14 mouse cellular contexts compared by ENCODE assay signal in genomic region chr1:131364432-131364831, GRCm38 (mm10).
"Had no signal": no experiment of that assay in that cellular context is flagged by ENCODE, and none has a peak within 500 bp of the region (broad histone marks: within the 10 kb centered on the region; RNA-seq: fewer than 3 reads in every experiment).

No protein-coding gene starts in this region.

- H3K4me2 ChIP-seq: lung, embryonic 14.5 days; midbrain, embryonic 11.5 days; midbrain, embryonic 13.5 days; midbrain, embryonic 15.5 days; neural tube, embryonic 13.5 days had no signal

- ATAC-seq: midbrain, embryonic 13.5 days; midbrain, embryonic 15.5 days had no signal

- H3K4me1 ChIP-seq: midbrain, embryonic 13.5 days; midbrain, embryonic 15.5 days; neural tube, embryonic 13.5 days had no signal

- H3K27me3 ChIP-seq: megakaryocyte, embryonic 14.5 days; midbrain, embryonic 13.5 days; midbrain, embryonic 15.5 days; neural tube, embryonic 13.5 days had no signal

- H3K9me3 ChIP-seq: megakaryocyte, embryonic 14.5 days; midbrain, embryonic 13.5 days; midbrain, embryonic 15.5 days; neural tube, embryonic 13.5 days had no signal

- DNase-seq: lung, adult 18-20 months; lung, embryonic 14.5 days; lung, postnatal 10 days; lung, postnatal 4 days; right cerebral cortex, postnatal 14 days; thymus, adult 18-20 months; thymus, postnatal 14 days had no signal

- H3K4me3 ChIP-seq: megakaryocyte, embryonic 14.5 days; midbrain, embryonic 13.5 days; midbrain, embryonic 15.5 days; myocyte; neural tube, embryonic 13.5 days had no signal

- H3K27ac ChIP-seq: liver, embryonic 14.5 days; midbrain, embryonic 13.5 days; midbrain, embryonic 15.5 days; neural tube, embryonic 13.5 days had no signal

- H3K36me3 ChIP-seq: midbrain, embryonic 15.5 days had no signal

- H3K9ac ChIP-seq: liver, embryonic 14.5 days; lung, embryonic 14.5 days; midbrain, embryonic 13.5 days; midbrain, embryonic 15.5 days; neural tube, embryonic 13.5 days had no signal
